Mouse (Mus musculus): Measurements from ENCODE around the gene Mylk4. TPM values are rescaled to one million over a fixed set of nuclear protein-coding genes. Genes with fewer than 3 reads are reported as not detected.

Gene Mylk4
- total RNA-seq, 2 experiments from 2014 or later: 102 to 239 TPM

DNA sequence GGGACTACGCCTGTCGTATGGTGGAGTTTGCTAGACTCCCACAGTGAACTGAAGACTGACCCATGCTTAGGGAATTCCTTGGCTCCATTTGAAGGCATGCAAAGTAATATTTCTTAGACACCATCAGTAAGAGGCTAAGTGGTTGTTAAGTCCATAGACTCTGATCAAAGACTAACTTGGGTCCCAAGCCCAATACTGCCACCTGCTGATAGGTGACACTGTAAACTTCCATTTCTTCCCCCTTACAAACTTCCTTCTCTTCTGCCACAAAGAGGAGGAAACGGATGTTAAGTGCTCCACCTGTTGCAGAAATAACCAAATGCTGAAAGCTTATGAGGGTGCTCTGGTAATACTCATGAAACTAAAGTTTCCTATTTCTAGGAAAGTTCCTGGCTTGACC lies 121.7 kb downstream of the Mylk4 start:
- intact Hi-C loops (cut with DNase I; ENCODE audit: low total_unique reads): no loop called here
- peak; percentile 21 for DNase-seq

- intact Hi-C loops (cut with DNase I; ENCODE audit: low total_unique reads): no loop called here
- peak; percentile 33 for DNase-seq
Measured at GRCm38 (mm10) chr13:32660294-32660693, 123.5 kb downstream of the Mylk4 start.

DNA sequence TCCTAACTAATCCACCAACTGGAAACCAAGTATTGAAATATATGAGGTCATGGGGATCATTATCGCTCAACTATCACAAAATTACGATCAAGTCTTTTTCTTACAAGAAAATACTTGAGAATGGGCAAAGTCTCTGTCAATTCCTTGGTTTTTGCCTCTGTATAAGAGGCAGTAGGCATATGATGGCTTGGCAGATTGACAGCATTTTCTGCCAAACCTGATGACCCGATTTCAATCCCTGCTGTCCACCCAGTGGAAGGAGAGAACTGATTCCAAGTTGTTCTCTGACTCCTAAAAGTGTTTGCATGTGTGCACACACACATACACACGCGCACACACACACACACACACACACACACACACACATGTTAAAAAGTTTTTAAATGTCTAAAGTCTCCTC lies 124.5 kb downstream of the Mylk4 start:
- DNase-seq: no peak
- intact Hi-C loops (cut with DNase I; ENCODE audit: low total_unique reads): no loop called here

DNA sequence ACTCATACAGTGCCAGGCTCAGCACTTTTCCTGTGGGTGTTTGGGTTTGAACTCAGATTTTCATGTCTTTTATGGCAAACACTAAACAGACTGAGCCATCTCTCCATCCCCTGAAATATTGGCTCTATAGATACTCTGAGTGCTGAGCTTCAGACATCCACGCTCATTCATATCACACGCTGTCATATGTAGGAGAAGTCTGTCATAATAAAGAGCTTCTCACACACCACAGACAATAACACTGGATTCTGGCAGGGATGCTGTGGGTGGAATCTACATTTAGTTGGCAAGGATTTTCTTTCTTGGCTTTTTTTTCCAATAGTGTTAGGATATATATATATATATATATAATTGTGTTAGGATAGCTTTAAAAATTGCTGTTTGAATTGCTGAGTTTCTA lies 126.2 kb downstream of the Mylk4 start:
- no peak for DNase-seq
- intact Hi-C loops (cut with DNase I; ENCODE audit: low total_unique reads): no loop called here

Other genes starting within 250 kb of the Mylk4 start
- gene Wrnip1, start 18.1 kb upstream of the Mylk4 start, total RNA-seq (2021): 10 to 100 TPM in 1 of 2 experiments, 1 to 10 TPM in 1; 9.5 to 11.1 TPM
- not detected for gene D930007J09Rik, start 18.9 kb upstream of the Mylk4 start, total RNA-seq (2021)
- 1 to 10 TPM; 6.9 to 7.4 TPM for gene Serpinb1a, start 67.2 kb upstream of the Mylk4 start, total RNA-seq (2021)
- under 1 TPM; 0.57 to 0.58 TPM for gene Serpinb1c, start 114.3 kb upstream of the Mylk4 start, total RNA-seq (2021)
- 1 to 10 TPM; 2.4 to 3.0 TPM for gene Serpinb6b, start 181.3 kb upstream of the Mylk4 start, total RNA-seq (2021)
- 1 to 10 TPM; 2.5 to 2.7 TPM for gene Serpinb9, start 219.3 kb upstream of the Mylk4 start, total RNA-seq (2021)
- gene Serpinb9b, start 243.5 kb upstream of the Mylk4 start, total RNA-seq (2021): not detected

Measured in gastrocnemius, postnatal 14 days (tissue).